Mouse (Mus musculus): ENCODE results near the gene Osmr.
"Not testable (repeated sequence)": the region's sequence is repeated elsewhere in the genome, so short reads cannot be mapped to it uniquely, and the experiment has no call there.

The Osmr gene

DNA sequence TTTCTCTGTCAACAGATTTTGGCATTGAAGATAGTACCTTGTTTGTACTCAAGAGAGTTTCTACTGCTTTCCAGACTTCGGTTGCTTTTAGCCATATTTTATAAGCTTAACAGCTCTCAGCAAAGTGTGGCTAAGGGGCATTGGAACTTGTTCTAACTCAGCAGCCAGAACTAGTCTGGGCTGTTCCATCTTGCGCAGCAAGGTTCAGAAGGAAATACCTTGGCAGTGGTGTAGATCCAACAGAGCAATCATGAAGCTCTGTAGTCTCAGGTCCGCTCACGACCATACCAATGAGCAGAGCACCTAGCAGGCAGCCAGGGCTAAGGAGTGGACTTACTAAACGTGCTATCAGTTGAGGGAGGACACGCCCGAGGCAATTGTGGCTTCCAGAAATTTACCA lies 15.0 kb downstream of the Osmr start:
- no peak for DNase-seq

DNA sequence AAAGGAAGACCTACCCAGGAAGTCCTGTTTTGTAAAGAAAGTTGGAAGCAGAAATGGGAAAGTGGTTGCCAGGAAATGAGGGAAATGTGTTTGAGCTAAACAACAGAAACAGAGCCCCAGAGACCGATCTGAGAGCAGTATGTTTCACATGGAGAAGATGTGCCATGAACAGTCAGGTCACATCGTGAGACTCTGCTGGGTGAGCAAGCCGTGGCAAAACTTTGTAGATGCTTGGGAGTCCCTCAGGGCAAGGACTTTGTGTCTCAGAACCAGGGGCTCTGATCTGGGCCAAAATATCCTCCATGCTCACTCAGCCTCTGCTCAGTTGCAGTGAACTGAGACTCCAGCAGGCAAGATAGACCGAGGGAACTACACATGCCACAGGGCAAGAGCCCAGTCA lies 15.9 kb downstream of the Osmr start:
- DNase-seq = no peak

DNA sequence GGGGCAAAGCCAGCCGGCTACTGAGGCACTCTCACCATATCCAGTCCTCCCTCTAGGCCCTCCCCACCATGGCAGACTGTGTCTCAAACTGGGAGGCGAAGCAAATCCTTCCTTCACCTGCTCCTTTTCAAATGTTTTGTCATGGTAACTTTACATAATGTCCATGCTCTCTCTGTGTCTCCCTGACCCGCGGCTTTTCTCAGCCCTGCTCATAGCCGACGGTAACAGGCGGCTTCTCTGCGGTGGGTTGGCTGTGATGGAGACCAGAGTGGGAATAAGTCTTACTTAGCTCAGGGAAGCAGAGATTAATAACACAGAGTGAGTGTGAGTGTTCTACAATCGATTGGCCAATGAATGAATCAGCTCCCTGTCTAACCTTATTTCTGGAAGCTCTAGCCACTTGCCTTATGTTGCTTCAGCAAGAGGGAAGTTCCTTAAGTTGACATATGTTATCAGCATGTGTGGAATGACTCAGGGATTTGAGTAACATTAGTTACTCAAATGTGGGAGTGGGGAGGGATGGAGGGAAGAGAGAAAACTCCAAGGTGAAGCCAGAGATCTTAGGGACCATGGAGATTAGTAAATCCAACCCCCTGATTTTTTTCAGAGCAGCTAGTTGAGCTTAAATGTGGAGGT lies 17.4 kb downstream of the Osmr start:
- DNase-seq = no peak

DNA sequence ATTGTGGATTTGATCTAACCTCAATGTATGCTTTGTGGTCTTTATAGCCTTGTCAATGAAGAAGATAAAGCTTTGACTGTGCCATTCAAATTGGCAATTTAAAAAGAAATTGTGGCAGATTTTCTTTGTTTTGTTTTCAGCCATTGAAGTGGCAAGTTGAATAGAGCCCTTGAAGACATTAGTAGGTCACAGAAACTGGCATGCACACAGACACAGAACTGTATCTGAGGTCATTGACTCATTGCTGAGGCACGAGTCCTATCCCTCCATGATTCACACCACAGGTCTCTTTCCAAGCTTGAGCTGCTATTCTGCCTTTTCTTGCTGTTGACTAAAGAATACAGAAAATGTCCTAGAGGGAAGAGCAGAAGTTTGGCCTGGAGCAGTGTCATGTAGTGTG lies 24.9 kb downstream of the Osmr start:
- no peak for DNase-seq

DNA sequence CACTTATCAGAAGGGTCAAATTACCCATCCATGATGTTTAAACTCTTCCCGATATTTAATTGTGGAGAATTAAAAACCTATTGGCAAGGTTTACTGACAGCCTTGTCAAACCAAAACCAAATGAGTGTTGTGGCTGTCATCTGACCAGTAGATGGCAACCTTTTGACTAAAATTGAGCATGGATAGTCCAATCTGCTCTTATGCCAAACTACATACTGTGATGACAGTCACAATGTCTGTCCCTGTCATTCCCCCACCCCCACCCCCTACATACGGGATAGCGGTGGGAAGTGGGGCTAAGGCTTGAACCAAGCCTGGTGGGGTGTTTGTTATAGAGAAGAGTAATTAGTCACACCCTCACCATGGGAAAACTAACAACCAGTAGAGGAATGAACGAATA lies 34.6 kb downstream of the Osmr start:
- DNase-seq = no peak

DNA sequence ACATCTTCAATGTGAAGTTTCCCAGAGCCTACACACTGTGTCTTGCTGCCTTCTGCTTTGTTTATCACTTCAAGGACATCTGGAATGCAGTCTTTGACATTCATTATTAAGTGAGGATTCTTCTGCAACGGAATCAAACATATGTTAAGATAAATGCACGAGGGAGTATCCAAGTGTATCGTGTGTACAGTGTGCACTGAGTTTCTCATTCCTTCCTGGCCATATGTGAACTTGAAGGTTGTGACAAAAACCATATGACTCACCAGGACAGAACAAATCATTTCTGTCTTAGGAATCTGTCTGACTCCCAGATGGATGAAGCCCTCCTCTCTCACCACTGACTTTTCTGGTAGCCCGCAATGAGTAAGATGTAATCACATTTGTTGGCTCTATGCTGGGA lies 59.0 kb downstream of the Osmr start:
- no peak for DNase-seq

DNA sequence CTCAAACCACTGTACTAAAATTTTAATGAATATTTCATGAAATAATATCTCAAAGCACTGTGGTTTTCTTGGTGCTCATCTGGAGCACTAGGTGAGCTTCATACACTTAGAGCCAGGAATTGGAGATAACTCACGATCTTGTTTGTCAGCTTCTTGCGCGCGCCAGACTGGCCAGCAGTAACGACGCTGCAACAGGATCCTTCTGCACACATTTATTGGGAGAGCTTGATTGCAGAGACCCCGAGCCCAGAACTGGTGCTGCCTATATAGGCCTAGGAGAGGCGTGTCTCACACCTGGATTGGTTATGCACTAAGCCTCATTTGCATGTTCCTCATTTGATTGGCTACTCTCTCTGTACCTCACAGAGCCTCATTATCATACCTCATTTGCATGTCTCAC lies 73.6 kb downstream of the Osmr start:
- not testable (repeated sequence) for DNase-seq

DNA sequence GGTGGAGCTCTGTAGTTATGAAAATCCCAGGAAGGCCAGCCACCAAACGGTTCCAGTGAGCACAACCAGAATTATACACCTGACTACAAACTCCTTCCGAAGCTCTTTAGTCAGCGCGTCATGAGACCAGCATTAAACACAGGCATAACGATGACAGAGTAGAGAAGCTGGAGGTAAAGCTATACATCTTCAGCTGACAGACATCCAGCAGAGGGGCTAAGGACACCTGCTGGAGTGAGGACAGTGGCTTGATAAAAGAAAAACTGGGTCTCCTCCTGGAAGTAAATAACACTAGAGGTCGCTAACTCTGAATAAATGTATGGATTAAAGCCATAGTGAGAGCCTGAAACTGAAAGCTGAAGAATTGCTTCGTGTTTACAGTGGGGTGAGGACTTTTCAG lies 81.9 kb downstream of the Osmr start:
- no peak for DNase-seq

DNA sequence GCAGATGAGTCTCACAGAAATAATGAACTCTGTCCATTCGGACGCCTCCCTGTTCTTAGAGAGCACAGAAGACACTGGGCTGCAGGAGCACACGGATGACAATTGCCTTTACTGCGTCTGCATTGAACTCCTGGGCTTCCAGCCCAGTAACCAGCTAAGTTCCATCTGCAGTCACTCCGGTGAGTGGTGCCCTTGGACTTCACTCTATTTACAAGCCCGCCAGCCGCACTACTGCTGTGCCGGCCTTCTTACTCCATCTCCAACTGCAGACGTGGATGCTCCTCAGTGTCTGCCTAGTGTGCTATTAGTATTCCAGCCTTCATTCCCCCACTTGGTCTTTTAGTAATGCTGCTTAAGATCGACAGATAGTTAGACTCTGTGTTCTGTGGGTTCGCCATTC lies 83.1 kb downstream of the Osmr start:
- DNase-seq = no peak

DNA sequence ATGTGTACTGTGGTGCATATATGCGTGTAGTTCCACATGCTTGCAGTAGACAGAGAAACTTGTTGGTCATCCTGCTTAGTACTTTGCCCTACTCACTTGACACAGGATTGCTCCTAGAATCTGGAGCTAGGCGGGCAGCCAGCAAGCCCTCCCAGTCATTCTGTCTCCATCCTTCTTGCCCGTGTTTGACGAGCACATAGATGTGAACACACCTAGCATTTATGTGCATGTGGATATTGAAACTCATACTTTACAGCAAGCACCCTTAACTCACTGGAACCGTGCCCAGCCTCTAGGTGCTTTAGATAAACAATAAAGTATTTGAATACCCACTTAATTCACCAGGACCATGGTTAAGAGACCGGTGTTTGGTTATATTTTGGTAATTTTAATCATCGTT lies 84.8 kb downstream of the Osmr start:
- no peak for DNase-seq

DNA sequence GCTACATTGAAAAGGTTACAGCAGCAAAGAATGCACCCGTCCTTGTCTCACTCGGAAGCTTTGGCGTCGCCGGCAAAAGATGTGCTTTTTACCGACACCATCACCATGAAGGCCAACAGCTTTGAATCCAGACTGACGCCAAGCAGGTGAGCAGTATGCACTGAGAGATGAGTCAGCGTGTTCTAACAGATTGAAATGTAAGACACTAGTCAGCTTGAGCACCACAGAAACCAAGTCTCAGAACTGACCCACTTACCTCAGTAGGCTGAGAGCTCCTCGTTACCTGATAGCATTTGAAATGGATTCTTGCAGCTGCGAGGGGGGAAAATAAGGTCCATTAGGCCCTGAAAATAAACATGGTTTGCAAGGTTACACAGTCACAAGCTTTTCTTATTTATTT lies 87.5 kb downstream of the Osmr start:
- peak; percentile 16 for DNase-seq

DNA sequence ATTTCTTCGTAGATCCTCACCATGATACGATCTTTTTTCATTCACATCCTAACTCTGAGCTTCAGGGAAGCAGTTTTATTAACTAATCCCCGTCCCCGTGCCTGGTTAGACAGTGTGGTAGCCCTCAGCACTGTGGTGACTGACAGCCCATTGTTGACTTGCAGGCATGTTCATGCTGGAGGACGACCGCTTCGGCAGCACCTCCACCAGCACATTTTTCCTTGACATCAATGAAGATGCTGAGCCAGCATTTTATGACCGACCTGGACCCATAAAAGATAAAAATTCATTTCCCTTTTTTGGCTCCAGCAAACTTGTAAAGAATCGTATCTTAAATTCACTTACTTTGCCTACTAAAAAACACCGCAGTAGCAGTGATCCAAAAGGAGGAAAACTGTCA lies 88.6 kb downstream of the Osmr start:
- no peak for DNase-seq

DNA sequence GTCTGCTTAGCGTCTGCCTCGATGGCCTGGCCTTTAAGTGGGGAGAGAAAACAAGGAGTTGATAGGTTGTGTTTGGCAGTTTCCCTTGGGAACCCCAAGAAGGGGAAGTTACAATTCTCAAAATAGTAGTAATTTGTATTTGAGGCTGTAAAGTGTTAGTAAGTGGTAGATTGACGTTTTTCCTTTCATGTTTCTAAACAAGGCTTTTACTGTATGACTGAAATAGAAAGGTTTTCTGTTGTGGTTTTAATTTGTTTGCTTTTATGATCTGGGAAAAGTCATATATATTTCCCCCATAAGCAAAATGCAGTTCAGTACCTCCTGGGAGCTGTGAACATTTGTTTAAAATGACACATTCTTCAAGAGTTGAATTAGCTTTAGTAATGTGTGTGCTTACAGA lies 102.5 kb downstream of the Osmr start:
- DNase-seq = no peak
